Mouse (Mus musculus) small intestine, adult 2 months (tissue): ENCODE results near the gene Foxc2.

Experiments used
- CTCF ChIP-seq: fragments of 200-500 bp; IDR thresholded peaks from 2 replicates; pipeline ENCODE4 v1.5.1; 2012; ENCODE audit warnings: low read depth, mild to moderate bottlenecking, control low read depth, inconsistent platforms, low read length, moderate library complexity, mixed read lengths; ENCODE audit not compliant: insufficient replicate concordance, insufficient read length; ENCODE audit errors: extremely low read depth
- POLR2A ChIP-seq: fragments of 200-500 bp; IDR thresholded peaks from 2 replicates; pipeline ENCODE4 v1.6.1; 2012; ENCODE audit warnings: low read depth, mild to moderate bottlenecking, control low read depth, inconsistent platforms, low read length, moderate library complexity

- no peak; the same call in 1 of the 2 replicates for TF ChIP-seq POLR2A
- TF ChIP-seq CTCF: peak; percentile 98; the same call in 1 of the 2 replicates
Measured at GRCm38 (mm10) chr8:121113261-121113660, 2.7 kb upstream of the Foxc2 start.
